ENCODE assay signal across 27 mouse cellular contexts in genomic region chr7:19067935-19068334, GRCm38 (mm10). TPM values are rescaled to one million over a fixed set of nuclear protein-coding genes. Genes with fewer than 3 reads are reported as not detected.
DNase-seq lines count a peak whose midpoint lies in the region; ATAC-seq and TF ChIP-seq lines count a peak whose summit lies in the region.
"Had no signal": no experiment of that assay in that cellular context is flagged by ENCODE, and none has a peak within 500 bp of the region (broad histone marks: within the 10 kb centered on the region; RNA-seq: fewer than 3 reads in every experiment).

No protein-coding gene starts in this region.

- H3K36me3 ChIP-seq in forebrain, embryonic 11.5 days (ENCODE audit: control insufficient read depth, insufficient read depth, low read length): no peaks in the 10 kb centered on the region
- H3K36me3 ChIP-seq in forebrain, embryonic 12.5 days (replicated peaks): no peaks in the 10 kb centered on the region
- no peaks in the 10 kb centered on the region for H3K36me3 ChIP-seq in hindbrain, embryonic 13.5 days
- H3K36me3 ChIP-seq in hindbrain, embryonic 16.5 days (ENCODE audit: control insufficient read depth, insufficient read depth, low read length): no peaks in the 10 kb centered on the region
- no peaks in the 10 kb centered on the region for H3K36me3 ChIP-seq in E14TG2a.4 (ENCODE audit: insufficient read depth, low read length)
- H3K36me3 ChIP-seq in ES-Bruce4 (ENCODE audit: control insufficient read depth, insufficient read depth, low read length, poor library complexity, severe bottlenecking): no peaks in the 10 kb centered on the region
- H3K36me3 ChIP-seq: embryonic facial prominence, embryonic 12.5 days; embryonic facial prominence, embryonic 15.5 days; G1E; heart, embryonic 10.5 days; heart, embryonic 13.5 days; hindbrain, embryonic 12.5 days had no signal

- H3K27me3 ChIP-seq in forebrain, embryonic 11.5 days (ENCODE audit: control insufficient read depth, insufficient read depth, low read length): peaks cover 20% of the 10 kb centered on the region
- H3K27me3 ChIP-seq in forebrain, embryonic 12.5 days: peaks cover 35% of the 10 kb centered on the region
- H3K27me3 ChIP-seq in hindbrain, embryonic 13.5 days: peaks cover 41% of the 10 kb centered on the region
- H3K27me3 ChIP-seq in hindbrain, embryonic 16.5 days (replicated peaks; ENCODE audit: control insufficient read depth, insufficient read depth, low read length): peaks cover 19% of the 10 kb centered on the region
- peaks cover 40% of the 10 kb centered on the region for H3K27me3 ChIP-seq in E14TG2a.4 (ENCODE audit: insufficient read depth, low read length)
- H3K27me3 ChIP-seq in ES-Bruce4 (ENCODE audit: control insufficient read depth, insufficient read depth, low read length, poor library complexity, severe bottlenecking): no peaks in the 10 kb centered on the region

- TF ChIP-seq CTCF in E14TG2a.4 (conservative IDR thresholded peaks at IDR 0.05; ENCODE audit: low read length) (no peak), ES-Bruce4 (IDR thresholded peaks at IDR 0.05; ENCODE audit: low read depth, low read length) (no peak)

- peak; percentile 50 for DNase-seq in forebrain, embryonic 11.5 days (ENCODE audit: low spot score)
- DNase-seq: adrenal gland, postnatal 14 days; cerebellum, adult 11-12 months; cerebellum, adult 8-10 months; cerebellum, postnatal 14 days; gastrocnemius, postnatal 25 days; kidney, adult 11 months had no signal

- H3K4me2 ChIP-seq in forebrain, embryonic 11.5 days (ENCODE audit: low read depth, low read length, severe bottlenecking): no peak overlapping the region
- H3K4me2 ChIP-seq in forebrain, embryonic 12.5 days: no peak overlapping the region
- H3K4me2 ChIP-seq in hindbrain, embryonic 13.5 days: no peak overlapping the region
- no peak overlapping the region for H3K4me2 ChIP-seq in hindbrain, embryonic 16.5 days (ENCODE audit: low read length)
- H3K4me2 ChIP-seq: embryonic facial prominence, embryonic 12.5 days; embryonic facial prominence, embryonic 15.5 days; forebrain, embryonic 13.5 days; heart, embryonic 13.5 days; hindbrain, embryonic 12.5 days had no signal

- H3K9ac ChIP-seq in forebrain, embryonic 11.5 days (ENCODE audit: low read length): no peak overlapping the region
- H3K9ac ChIP-seq in forebrain, embryonic 12.5 days: no peak overlapping the region
- H3K9ac ChIP-seq in hindbrain, embryonic 13.5 days: no peak overlapping the region
- no peak overlapping the region for H3K9ac ChIP-seq in hindbrain, embryonic 16.5 days (ENCODE audit: low read depth, low read length)
- H3K9ac ChIP-seq in ES-Bruce4 (ENCODE audit: low read depth, poor library complexity, severe bottlenecking): no peak overlapping the region
- H3K9ac ChIP-seq: embryonic facial prominence, embryonic 12.5 days; embryonic facial prominence, embryonic 15.5 days; forebrain, embryonic 13.5 days; heart, embryonic 13.5 days; hindbrain, embryonic 12.5 days had no signal

- TF ChIP-seq POLR2A in ES-Bruce4 (IDR thresholded peaks at IDR 0.05; ENCODE audit: insufficient read depth, low read length): no peak

- no peaks in the 10 kb centered on the region for H3K9me3 ChIP-seq in forebrain, embryonic 11.5 days (ENCODE audit: control insufficient read depth, low read length)
- H3K9me3 ChIP-seq in forebrain, embryonic 12.5 days: no peaks in the 10 kb centered on the region
- H3K9me3 ChIP-seq in hindbrain, embryonic 13.5 days: no peaks in the 10 kb centered on the region
- no peaks in the 10 kb centered on the region for H3K9me3 ChIP-seq in hindbrain, embryonic 16.5 days (ENCODE audit: control insufficient read depth, low read length)
- H3K9me3 ChIP-seq in E14TG2a.4 (ENCODE audit: low read length) (no peaks in the 10 kb centered on the region), ES-Bruce4 (replicated peaks; ENCODE audit: control insufficient read depth, insufficient read depth, low read length, poor library complexity, severe bottlenecking) (no peaks in the 10 kb centered on the region)
- H3K9me3 ChIP-seq: embryonic facial prominence, embryonic 12.5 days; embryonic facial prominence, embryonic 15.5 days; forebrain, embryonic 13.5 days; G1E; heart, embryonic 10.5 days; heart, embryonic 13.5 days had no signal

- H3K4me1 ChIP-seq in forebrain, embryonic 11.5 days (replicated peaks; ENCODE audit: control insufficient read depth, insufficient read depth, low read length): no peaks in the 10 kb centered on the region
- no peaks in the 10 kb centered on the region for H3K4me1 ChIP-seq in forebrain, embryonic 12.5 days
- no peaks in the 10 kb centered on the region for H3K4me1 ChIP-seq in hindbrain, embryonic 13.5 days (replicated peaks)
- H3K4me1 ChIP-seq in hindbrain, embryonic 16.5 days (ENCODE audit: control insufficient read depth, insufficient read depth, low read depth, low read length): no peaks in the 10 kb centered on the region
- peaks cover 28% of the 10 kb centered on the region for H3K4me1 ChIP-seq in E14TG2a.4 (replicated peaks; ENCODE audit: low read depth, low read length)
- H3K4me1 ChIP-seq in ES-Bruce4 (ENCODE audit: control insufficient read depth, insufficient read depth, low read length): no peaks in the 10 kb centered on the region
- H3K4me1 ChIP-seq: embryonic facial prominence, embryonic 15.5 days; forebrain, embryonic 13.5 days; heart, embryonic 13.5 days; hindbrain, embryonic 12.5 days had no signal

- H3K4me3 ChIP-seq in forebrain, embryonic 11.5 days (ENCODE audit: low read depth, low read length): no peak overlapping the region
- H3K4me3 ChIP-seq in forebrain, embryonic 12.5 days (replicated peaks): no peak overlapping the region
- H3K4me3 ChIP-seq in hindbrain, embryonic 13.5 days: no peak overlapping the region
- no peak overlapping the region for H3K4me3 ChIP-seq in hindbrain, embryonic 16.5 days (ENCODE audit: low read length)
- H3K4me3 ChIP-seq in E14TG2a.4 (replicated peaks; ENCODE audit: low read length): peak overlapping the region; percentile 57
- H3K4me3 ChIP-seq in ES-Bruce4 (ENCODE audit: low read depth, low read length): peak overlapping the region; percentile 34
- H3K4me3 ChIP-seq: embryonic facial prominence, embryonic 12.5 days; embryonic facial prominence, embryonic 15.5 days; forebrain, embryonic 13.5 days; heart, adult 2 months; heart, embryonic 13.5 days; hindbrain, embryonic 12.5 days had no signal

- no peak for ATAC-seq in forebrain, embryonic 11.5 days (replicated peaks; ENCODE audit: low FRiP score)
- ATAC-seq in forebrain, embryonic 12.5 days (ENCODE audit: low FRiP score): no peak
- 0 out of 2 replicates have a peak, but pooled peaks have one; percentile 58 for ATAC-seq in hindbrain, embryonic 13.5 days (ENCODE audit: low FRiP score)
- no peak for ATAC-seq in hindbrain, embryonic 16.5 days
- ATAC-seq: forebrain, embryonic 13.5 days; forebrain, embryonic 16.5 days; hindbrain, postnatal 0 days; inflammation-experienced regulatory T-cells, adult 6 months had no signal

- no peak overlapping the region for H3K27ac ChIP-seq in forebrain, embryonic 11.5 days (ENCODE audit: low read depth, low read length)
- no peak overlapping the region for H3K27ac ChIP-seq in forebrain, embryonic 12.5 days
- H3K27ac ChIP-seq in hindbrain, embryonic 13.5 days: no peak overlapping the region
- no peak overlapping the region for H3K27ac ChIP-seq in hindbrain, embryonic 16.5 days (ENCODE audit: low read depth, low read length)
- no peak overlapping the region for H3K27ac ChIP-seq in ES-Bruce4 (ENCODE audit: insufficient read depth, low read length)
- H3K27ac ChIP-seq: embryonic facial prominence, embryonic 12.5 days; embryonic facial prominence, embryonic 15.5 days; forebrain, embryonic 13.5 days; heart, adult 2 months; heart, embryonic 10.5 days; heart, embryonic 13.5 days; hindbrain, embryonic 12.5 days; hindbrain, postnatal 0 days had no signal

- no peak for TF ChIP-seq EP300 in ES-Bruce4 (IDR thresholded peaks at IDR 0.05; ENCODE audit: insufficient read depth, low read depth, low read length)

- 69% methylated on average over 13 of the region's 14 CpGs for WGBS in forebrain, embryonic 11.5 days
- WGBS in forebrain, embryonic 12.5 days: 77% methylated on average over 12 of the region's 14 CpGs
- WGBS in hindbrain, embryonic 13.5 days: 74% methylated on average over 14 of the region's 14 CpGs
- WGBS in hindbrain, embryonic 16.5 days: 69% methylated on average over 14 of the region's 14 CpGs

RNA-seq across cellular contexts. Expression of gene Dmwd, which starts 8.1 kb away (rescaled TPM):
- 20.9 and 25.4 TPM in 2 replicates for polyA plus RNA-seq in forebrain, embryonic 11.5 days (2014; fragmentation: Nextera tagmentation; extraction: Ambion mirVana)
- polyA plus RNA-seq in forebrain, embryonic 12.5 days (2016; fragmentation: Nextera tagmentation; extraction: Ambion mirVana): 18.2 and 19.0 TPM in 2 replicates
- 25.4 and 25.6 TPM in 2 replicates for polyA plus RNA-seq in hindbrain, embryonic 13.5 days (2015; fragmentation: Nextera tagmentation; extraction: Ambion mirVana)
- polyA plus RNA-seq in hindbrain, embryonic 16.5 days (2015; fragmentation: Nextera tagmentation; extraction: Ambion mirVana): 29.1 and 30.0 TPM in 2 replicates
- polyA plus RNA-seq in ES-Bruce4 (2011; ENCODE audit: insufficient read depth, insufficient read length, low read depth, missing spikeins): 43.2 and 45.1 TPM in 2 replicates
- polyA plus RNA-seq: CD4-positive, CD25-positive, alpha-beta regulatory T cell, adult 4 months had no signal

RNA-seq across cellular contexts. Expression of gene Rsph6a, which starts 13.4 kb away (rescaled TPM):
- not detected in 2 replicates for polyA plus RNA-seq in forebrain, embryonic 11.5 days (2014; fragmentation: Nextera tagmentation; extraction: Ambion mirVana)
- polyA plus RNA-seq in forebrain, embryonic 12.5 days (2016; fragmentation: Nextera tagmentation; extraction: Ambion mirVana): not detected in 2 replicates
- polyA plus RNA-seq in hindbrain, embryonic 13.5 days (2015; fragmentation: Nextera tagmentation; extraction: Ambion mirVana): not detected in 2 replicates
- polyA plus RNA-seq in hindbrain, embryonic 16.5 days (2015; fragmentation: Nextera tagmentation; extraction: Ambion mirVana): 0.17 and 0.40 TPM in 2 replicates
- polyA plus RNA-seq in ES-Bruce4 (2011; ENCODE audit: insufficient read depth, insufficient read length, low read depth, missing spikeins): not detected in 2 replicates
- polyA plus RNA-seq: adrenal gland, adult 2 months; CD4-positive, CD25-positive, alpha-beta regulatory T cell, adult 4 months; embryonic facial prominence, embryonic 12.5 days; embryonic facial prominence, embryonic 15.5 days; forebrain, embryonic 13.5 days; heart, embryonic 10.5 days; heart, embryonic 13.5 days; heart, embryonic 16.5 days; hindbrain, embryonic 12.5 days; inflammation-experienced regulatory T-cells, adult 6 months; Patski had no signal

RNA-seq across cellular contexts. Expression of gene Dmpk, which starts 15.7 kb away (rescaled TPM):
- 12.4 and 13.8 TPM in 2 replicates for polyA plus RNA-seq in forebrain, embryonic 11.5 days (2014; fragmentation: Nextera tagmentation; extraction: Ambion mirVana)
- polyA plus RNA-seq in forebrain, embryonic 12.5 days (2016; fragmentation: Nextera tagmentation; extraction: Ambion mirVana): 10.6 and 12.3 TPM in 2 replicates
- polyA plus RNA-seq in hindbrain, embryonic 13.5 days (2015; fragmentation: Nextera tagmentation; extraction: Ambion mirVana): 9.4 and 11.6 TPM in 2 replicates
- polyA plus RNA-seq in hindbrain, embryonic 16.5 days (2015; fragmentation: Nextera tagmentation; extraction: Ambion mirVana): 8.0 and 12.3 TPM in 2 replicates
- 12.8 and 19.5 TPM in 2 replicates for polyA plus RNA-seq in ES-Bruce4 (2011; ENCODE audit: insufficient read depth, insufficient read length, low read depth, missing spikeins)
- polyA plus RNA-seq: inflammation-experienced regulatory T-cells, adult 6 months had no signal

RNA-seq across cellular contexts. Expression of gene Six5, which starts 26.5 kb away (rescaled TPM):
- polyA plus RNA-seq in forebrain, embryonic 11.5 days (2014; fragmentation: Nextera tagmentation; extraction: Ambion mirVana): 9.9 and 10.8 TPM in 2 replicates
- polyA plus RNA-seq in forebrain, embryonic 12.5 days (2016; fragmentation: Nextera tagmentation; extraction: Ambion mirVana): 5.8 and 7.3 TPM in 2 replicates
- polyA plus RNA-seq in hindbrain, embryonic 13.5 days (2015; fragmentation: Nextera tagmentation; extraction: Ambion mirVana): 2.4 and 2.8 TPM in 2 replicates
- 1.9 and 2.9 TPM in 2 replicates for polyA plus RNA-seq in hindbrain, embryonic 16.5 days (2015; fragmentation: Nextera tagmentation; extraction: Ambion mirVana)
- 2.7 and 3.8 TPM in 2 replicates for polyA plus RNA-seq in ES-Bruce4 (2011; ENCODE audit: insufficient read depth, insufficient read length, low read depth, missing spikeins)

RNA-seq across cellular contexts. Expression of gene Sympk, which starts 43.8 kb away (rescaled TPM):
- 31.0 and 39.7 TPM in 2 replicates for polyA plus RNA-seq in forebrain, embryonic 11.5 days (2014; fragmentation: Nextera tagmentation; extraction: Ambion mirVana)
- 50.6 and 53.2 TPM in 2 replicates for polyA plus RNA-seq in forebrain, embryonic 12.5 days (2016; fragmentation: Nextera tagmentation; extraction: Ambion mirVana)
- 29.7 and 30.1 TPM in 2 replicates for polyA plus RNA-seq in hindbrain, embryonic 13.5 days (2015; fragmentation: Nextera tagmentation; extraction: Ambion mirVana)
- polyA plus RNA-seq in hindbrain, embryonic 16.5 days (2015; fragmentation: Nextera tagmentation; extraction: Ambion mirVana): 24.1 and 27.5 TPM in 2 replicates
- polyA plus RNA-seq in ES-Bruce4 (2011; ENCODE audit: insufficient read depth, insufficient read length, low read depth, missing spikeins): 102 and 119 TPM in 2 replicates

Comparison
In these comparisons a context has a peak if more than half of its experiments do, and no peak if none do; other contexts are left out.
1. H3K4me3 ChIP-seq: peak in E14TG2a.4 (single experiment) and ES-Bruce4 (single experiment); none in forebrain, embryonic 11.5 days (single experiment), forebrain, embryonic 12.5 days (single experiment), hindbrain, embryonic 13.5 days (single experiment) and hindbrain, embryonic 16.5 days (single experiment).